Mouse (Mus musculus): Measurements from ENCODE around the gene Pprc1. TPM values are rescaled to one million over a fixed set of nuclear protein-coding genes. Genes with fewer than 3 reads are reported as not detected.

Pprc1 gene
- total and polyA plus RNA-seq, 2 experiments from 2014 or later, result 10.6 to 11.3 TPM

DNA sequence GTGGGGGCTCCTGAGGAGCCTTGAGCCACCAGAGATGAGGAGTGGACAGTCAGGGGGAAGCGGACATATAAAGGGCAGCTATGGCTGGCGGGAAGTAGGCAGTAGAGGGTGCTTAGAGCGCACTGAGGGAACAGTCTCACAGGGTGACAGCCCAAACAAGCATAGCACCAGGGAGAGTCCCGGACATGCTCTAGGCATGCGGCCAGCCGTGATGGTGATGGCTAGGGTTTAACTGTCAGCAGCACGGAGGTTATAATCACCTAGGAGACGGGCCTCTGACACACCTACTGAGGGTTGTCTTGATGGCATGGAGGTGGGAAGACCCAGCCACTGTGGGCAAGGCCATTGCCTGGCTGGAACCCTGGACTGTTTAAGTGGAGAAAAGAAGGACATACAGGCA lies 18.1 kb upstream of the Pprc1 start:
- DNase-seq, result no peak
- WGBS, result 54% methylated on average over 8 of the region's 8 CpGs

GRCm38 (mm10) chr19:46028747-46029320 lies 15.9 kb upstream of the Pprc1 start:
- Histone ChIP-seq H3K27ac (ENCODE audit: low read depth, low read length) (no peak overlapping the region), H3K9me3 (ENCODE audit: low read length) (no peaks in the 10 kb centered on the region), H3K36me3 (ENCODE audit: insufficient read depth) (peaks cover 27% of the 10 kb centered on the region), H3K9ac (no peak overlapping the region), H3K4me1 (ENCODE audit: insufficient read depth) (no peaks in the 10 kb centered on the region), H3K27me3 (ENCODE audit: insufficient read depth, low read length) (no peaks in the 10 kb centered on the region), H3K4me2 (ENCODE audit: low read depth) (no peak overlapping the region), H3K4me3 (ENCODE audit: low read depth, low read length) (no peak overlapping the region)
- ATAC-seq, result no peak
- WGBS, result 75% methylated on average over 11 of the region's 11 CpGs
- TF ChIP-seq CTCF (IDR thresholded peaks at IDR 0.05; ENCODE audit: low read depth), result peak; percentile 41
- no peak for DNase-seq

More for the DNA sequence above, 18.1 kb upstream of the Pprc1 start:
- Histone ChIP-seq H3K4me2 (ENCODE audit: low read depth) (no peak overlapping the region), H3K9me3 (ENCODE audit: low read length) (no peaks in the 10 kb centered on the region), H3K9ac (no peak overlapping the region), H3K27ac (ENCODE audit: low read depth, low read length) (no peak overlapping the region), H3K4me3 (ENCODE audit: low read depth, low read length) (no peak overlapping the region), H3K4me1 (ENCODE audit: insufficient read depth) (no peaks in the 10 kb centered on the region), H3K27me3 (ENCODE audit: insufficient read depth, low read length) (no peaks in the 10 kb centered on the region), H3K36me3 (ENCODE audit: insufficient read depth) (peaks cover 5% of the 10 kb centered on the region)
- TF ChIP-seq CTCF (IDR thresholded peaks at IDR 0.05; ENCODE audit: low read depth), result no peak
- no peak for ATAC-seq

- H3K27me3 ChIP-seq (ENCODE audit: insufficient read depth, low read length), result no peaks in the 10 kb centered on the region
- no peak overlapping the region for H3K4me2 ChIP-seq (ENCODE audit: low read depth)
- no peaks in the 10 kb centered on the region for H3K4me1 ChIP-seq (ENCODE audit: insufficient read depth)
- H3K36me3 ChIP-seq (ENCODE audit: insufficient read depth), result peaks cover 35% of the 10 kb centered on the region
- TF ChIP-seq CTCF (IDR thresholded peaks at IDR 0.05; ENCODE audit: low read depth), result no peak
- WGBS, result 100% methylated on average over 1 of the region's 1 CpGs
- H3K27ac ChIP-seq (ENCODE audit: low read depth, low read length), result no peak overlapping the region
- H3K4me3 ChIP-seq (ENCODE audit: low read depth, low read length), result no peak overlapping the region
- H3K9me3 ChIP-seq (ENCODE audit: low read length), result no peaks in the 10 kb centered on the region
- DNase-seq (no peak), ATAC-seq (no peak)
- H3K9ac ChIP-seq, result no peak overlapping the region
Measured at GRCm38 (mm10) chr19:46029652-46030051, 15.0 kb upstream of the Pprc1 start.

GRCm38 (mm10) chr19:46030196-46030983 lies 14.3 kb upstream of the Pprc1 start:
- Histone ChIP-seq H3K27ac (ENCODE audit: low read depth, low read length) (no peak overlapping the region), H3K4me3 (ENCODE audit: low read depth, low read length) (no peak overlapping the region), H3K36me3 (ENCODE audit: insufficient read depth) (peaks cover 43% of the 10 kb centered on the region), H3K27me3 (ENCODE audit: insufficient read depth, low read length) (no peaks in the 10 kb centered on the region), H3K9ac (no peak overlapping the region), H3K4me2 (ENCODE audit: low read depth) (no peak overlapping the region), H3K9me3 (ENCODE audit: low read length) (no peaks in the 10 kb centered on the region), H3K4me1 (ENCODE audit: insufficient read depth) (no peaks in the 10 kb centered on the region)
- WGBS, result 94% methylated on average over 10 of the region's 10 CpGs
- DNase-seq (no peak), ATAC-seq (no peak)
- no peak for TF ChIP-seq CTCF (IDR thresholded peaks at IDR 0.05; ENCODE audit: low read depth)

- H3K4me1 ChIP-seq (ENCODE audit: insufficient read depth), result 0 out of 2 replicates have a peak, but pooled peaks cover 5% of the 10 kb centered on the region
- DNase-seq (no peak), ATAC-seq (no peak)
- peaks cover 55% of the 10 kb centered on the region for H3K36me3 ChIP-seq (ENCODE audit: insufficient read depth)
- 71% methylated on average over 9 of the region's 9 CpGs for WGBS
- H3K27me3 ChIP-seq (ENCODE audit: insufficient read depth, low read length), result no peaks in the 10 kb centered on the region
- H3K4me3 ChIP-seq (ENCODE audit: low read depth, low read length), result no peak overlapping the region
- H3K4me2 ChIP-seq (ENCODE audit: low read depth), result no peak overlapping the region
- no peak for TF ChIP-seq CTCF (IDR thresholded peaks at IDR 0.05; ENCODE audit: low read depth)
- H3K9me3 ChIP-seq (ENCODE audit: low read length), result no peaks in the 10 kb centered on the region
- H3K27ac ChIP-seq (ENCODE audit: low read depth, low read length), result no peak overlapping the region
- H3K9ac ChIP-seq, result no peak overlapping the region
Measured at GRCm38 (mm10) chr19:46031689-46032432, 12.8 kb upstream of the Pprc1 start.

GRCm38 (mm10) chr19:46032731-46033510 lies 11.8 kb upstream of the Pprc1 start:
- ATAC-seq, result no peak
- H3K27ac ChIP-seq (ENCODE audit: low read depth, low read length), result no peak overlapping the region
- TF ChIP-seq CTCF (IDR thresholded peaks at IDR 0.05; ENCODE audit: low read depth), result no peak
- no peak overlapping the region for H3K9ac ChIP-seq
- no peak for DNase-seq
- WGBS, result 76% methylated on average over 26 of the region's 26 CpGs
- no peak overlapping the region for H3K4me2 ChIP-seq (ENCODE audit: low read depth)
- H3K27me3 ChIP-seq (ENCODE audit: insufficient read depth, low read length), result no peaks in the 10 kb centered on the region
- peaks cover 14% of the 10 kb centered on the region for H3K4me1 ChIP-seq (ENCODE audit: insufficient read depth)
- no peak overlapping the region for H3K4me3 ChIP-seq (ENCODE audit: low read depth, low read length)
- H3K36me3 ChIP-seq (ENCODE audit: insufficient read depth), result peaks cover 55% of the 10 kb centered on the region
- H3K9me3 ChIP-seq (ENCODE audit: low read length), result no peaks in the 10 kb centered on the region

All from forebrain, postnatal 0 days (tissue).